Mouse (Mus musculus): ENCODE results near the gene Dst.
"Not testable (repeated sequence)": the region's sequence is repeated elsewhere in the genome, so short reads cannot be mapped to it uniquely, and the experiment has no call there.

Dst gene

GRCm38 (mm10) chr1:34033052-34033451 lies 125.0 kb downstream of the Dst start:
- DNase-seq: no peak

- no peak for DNase-seq
Observed at GRCm38 (mm10) chr1:34033478-34033877, 125.5 kb downstream of the Dst start.

DNA sequence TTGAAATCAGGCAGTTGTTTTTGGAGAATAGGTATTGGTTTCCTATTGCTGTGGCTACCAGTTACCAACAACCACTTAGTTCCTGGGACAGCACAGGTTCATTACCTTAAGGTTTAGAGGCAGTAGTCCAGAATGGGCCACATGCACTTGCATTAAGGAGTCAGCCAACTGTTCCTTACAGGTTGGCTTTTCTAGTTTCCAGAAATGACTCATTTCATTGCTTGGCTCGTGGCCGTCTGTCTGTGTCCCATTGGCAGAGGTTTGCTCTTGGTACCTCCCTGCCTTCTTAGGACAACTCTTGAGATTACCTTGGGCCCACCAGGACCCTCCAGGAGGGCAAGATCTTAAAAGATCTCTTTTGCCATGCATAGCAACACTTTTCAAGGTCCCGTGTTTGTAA lies 125.9 kb downstream of the Dst start:
- no peak for DNase-seq

DNA sequence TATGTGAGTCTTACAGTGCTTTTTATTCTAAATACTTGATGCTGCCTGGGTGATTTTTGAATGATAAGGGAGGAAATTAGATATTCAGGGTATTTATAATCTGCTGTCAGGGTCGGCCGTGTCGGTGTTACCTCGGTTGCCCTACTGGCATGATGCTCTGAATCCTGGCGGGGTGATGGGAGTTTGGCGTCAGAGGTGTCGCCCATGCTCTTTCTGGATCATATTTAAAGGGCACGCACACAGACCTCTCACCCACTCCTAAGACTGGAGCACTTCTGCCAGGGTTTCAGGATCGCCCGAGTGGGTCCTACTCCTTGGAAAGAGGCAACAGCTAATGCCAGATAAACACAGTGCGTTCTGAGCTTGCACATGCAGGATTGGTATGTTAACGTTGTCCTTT lies 128.1 kb downstream of the Dst start:
- DNase-seq: no peak

DNA sequence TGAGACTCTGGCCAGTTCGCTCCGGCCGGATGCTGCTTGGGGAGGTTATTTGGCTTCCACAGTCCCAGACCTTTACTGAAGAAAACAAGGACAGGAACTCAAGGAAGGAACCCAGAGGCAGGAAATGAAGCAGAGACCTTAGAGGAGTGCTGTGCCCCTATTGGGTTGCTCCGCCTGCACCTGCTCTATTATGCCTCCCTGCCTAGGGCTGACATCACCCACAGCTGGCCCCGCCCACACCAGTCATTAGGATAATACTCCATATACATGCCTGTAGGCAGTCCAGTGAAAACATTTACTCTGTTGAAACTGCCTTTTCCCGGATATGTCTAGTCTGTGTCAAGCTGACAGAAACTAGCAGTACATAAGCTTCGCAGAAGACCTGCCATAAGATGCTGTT lies 130.5 kb downstream of the Dst start:
- DNase-seq: no peak

DNA sequence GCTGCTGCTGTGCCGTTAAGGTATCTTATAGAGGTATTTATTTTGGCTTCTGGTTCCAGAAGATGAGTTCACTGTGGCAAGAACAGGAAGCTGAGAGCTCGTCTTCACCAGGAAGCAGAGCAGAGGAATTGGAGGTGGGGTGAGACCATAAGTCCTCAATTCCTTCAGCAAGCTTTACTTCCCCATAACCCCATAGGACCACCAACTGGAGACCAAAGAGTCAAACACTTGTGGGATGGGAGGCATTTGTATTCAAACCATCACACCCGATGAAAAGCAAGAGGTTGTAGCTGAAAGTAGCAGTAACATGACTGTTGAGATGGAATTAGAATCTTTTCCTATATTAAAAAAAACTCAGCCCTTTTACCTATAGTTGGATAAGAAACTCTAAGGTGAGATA lies 132.0 kb downstream of the Dst start:
- DNase-seq: no peak

DNA sequence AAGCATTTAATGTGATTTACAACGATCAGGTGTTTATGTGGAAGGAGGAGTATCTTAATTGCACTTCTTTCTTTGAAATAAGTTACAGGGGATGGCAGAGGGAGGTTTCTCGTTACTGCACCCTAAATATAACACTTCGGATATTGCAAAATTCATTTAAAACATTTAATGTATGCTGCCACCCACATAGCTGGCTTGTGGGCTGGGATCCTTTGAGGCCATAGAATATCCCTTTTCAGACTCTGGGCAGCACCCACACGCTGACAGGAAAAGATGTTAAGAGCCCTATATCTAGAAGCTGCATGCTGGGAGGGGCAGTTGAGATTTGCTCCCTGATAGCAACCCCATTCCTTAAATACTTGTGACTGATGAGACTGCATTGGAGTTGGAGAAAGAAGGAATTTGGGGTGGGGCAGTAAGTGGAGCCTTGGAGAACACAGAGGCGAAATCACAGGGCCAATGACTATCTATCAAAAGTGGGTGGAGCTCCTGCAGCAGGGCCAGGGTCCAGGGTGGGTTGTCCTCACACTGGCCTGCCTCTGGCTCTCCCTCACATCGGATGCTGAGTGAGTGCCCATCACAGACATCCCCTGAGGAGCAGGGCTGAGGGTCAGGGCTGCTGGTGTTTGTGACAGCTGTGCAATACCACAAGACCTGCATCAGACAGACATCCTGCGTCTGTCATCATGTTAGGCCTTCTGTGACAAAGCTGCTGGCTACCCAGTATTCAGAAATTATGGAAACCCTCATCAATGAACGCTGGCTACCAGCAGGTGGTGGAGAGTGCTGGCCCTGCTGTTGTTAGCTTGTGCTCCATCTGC lies 133.1 kb downstream of the Dst start:
- no peak for DNase-seq

GRCm38 (mm10) chr1:34042299-34042698 lies 134.3 kb downstream of the Dst start:
- DNase-seq: no peak

DNA sequence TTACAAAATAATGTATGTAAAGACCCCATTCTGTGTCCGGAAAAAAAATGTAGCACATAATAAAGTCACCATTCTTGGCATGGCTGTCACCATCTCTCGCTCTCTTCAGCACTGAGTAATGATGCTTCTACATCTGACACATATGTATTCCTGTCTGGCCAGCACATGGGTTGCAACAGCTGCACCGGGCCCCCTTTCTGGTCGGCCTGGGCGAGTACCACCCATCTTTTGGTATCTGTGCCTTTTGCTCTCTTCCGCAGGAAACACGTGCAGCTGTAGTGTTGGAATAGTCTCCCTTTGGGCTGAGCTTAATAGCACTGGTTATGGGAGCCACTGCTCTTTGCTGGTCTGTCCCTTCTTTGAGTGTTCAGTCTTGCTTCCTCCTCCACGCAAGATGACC lies 135.3 kb downstream of the Dst start:
- no peak for DNase-seq

- no peak for DNase-seq
Observed at GRCm38 (mm10) chr1:34043836-34044550, 136.0 kb downstream of the Dst start.

- no peak for DNase-seq
Observed at GRCm38 (mm10) chr1:34044675-34045074, 136.7 kb downstream of the Dst start.

- peak; percentile 32 for DNase-seq
Observed at GRCm38 (mm10) chr1:34047285-34047684, 139.3 kb downstream of the Dst start.

DNA sequence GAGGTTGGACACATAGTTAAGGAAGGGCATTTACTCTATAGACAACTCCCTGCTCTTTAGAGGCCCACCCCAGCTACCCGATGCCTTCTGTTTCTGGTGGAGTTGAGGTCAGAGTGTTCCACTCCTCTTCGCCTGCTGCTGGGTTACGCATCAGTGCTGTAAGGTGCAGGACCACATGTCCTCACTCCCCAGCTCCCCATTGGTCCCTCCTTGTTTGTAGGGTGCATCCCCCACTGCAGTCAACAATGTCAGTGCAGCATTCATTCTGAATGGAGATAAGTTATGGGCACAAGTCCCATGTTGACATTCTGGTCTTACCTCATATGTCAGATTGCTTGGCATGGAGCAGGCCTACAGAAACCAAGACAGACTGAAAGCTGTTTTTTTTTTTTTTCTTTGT lies 143.2 kb downstream of the Dst start:
- no peak for DNase-seq

DNA sequence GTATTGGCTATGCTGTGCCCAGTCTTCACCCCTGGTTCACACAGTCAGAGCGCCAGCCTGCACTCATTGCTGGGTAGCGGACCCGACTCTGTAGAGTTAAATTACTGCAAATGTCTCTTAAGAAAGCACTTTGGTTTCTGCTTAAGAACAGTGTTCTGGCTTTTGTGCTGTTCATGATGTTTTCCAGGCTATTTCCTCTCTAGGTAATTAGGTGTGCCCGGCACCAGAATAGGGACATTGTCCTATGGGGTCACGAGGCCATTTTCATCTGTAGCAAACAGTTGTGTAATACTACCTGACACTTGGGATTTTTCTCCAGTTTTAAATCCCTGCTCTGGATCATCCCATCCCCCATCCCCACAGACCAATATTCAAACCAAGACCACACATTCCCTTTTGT lies 144.4 kb downstream of the Dst start:
- no peak for DNase-seq

DNA sequence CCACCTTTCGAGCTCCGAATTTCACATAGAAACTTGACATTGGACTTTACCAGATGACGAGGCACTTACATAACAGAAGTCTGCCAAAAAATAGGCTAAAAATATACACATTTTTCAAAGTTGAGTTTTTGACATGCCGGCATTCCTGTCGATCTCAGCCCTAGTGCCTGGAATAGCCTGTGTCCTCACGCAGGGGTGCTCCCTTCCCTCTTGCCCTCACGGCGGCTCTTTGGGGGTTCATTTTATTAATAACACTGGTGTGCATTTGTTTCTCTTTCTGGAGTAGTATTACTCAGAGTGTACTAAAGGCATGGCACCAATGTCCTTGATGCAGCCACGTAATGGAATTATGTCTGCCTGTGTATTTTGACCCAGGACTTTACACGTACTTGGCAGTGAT lies 146.9 kb downstream of the Dst start:
- no peak for DNase-seq

DNA sequence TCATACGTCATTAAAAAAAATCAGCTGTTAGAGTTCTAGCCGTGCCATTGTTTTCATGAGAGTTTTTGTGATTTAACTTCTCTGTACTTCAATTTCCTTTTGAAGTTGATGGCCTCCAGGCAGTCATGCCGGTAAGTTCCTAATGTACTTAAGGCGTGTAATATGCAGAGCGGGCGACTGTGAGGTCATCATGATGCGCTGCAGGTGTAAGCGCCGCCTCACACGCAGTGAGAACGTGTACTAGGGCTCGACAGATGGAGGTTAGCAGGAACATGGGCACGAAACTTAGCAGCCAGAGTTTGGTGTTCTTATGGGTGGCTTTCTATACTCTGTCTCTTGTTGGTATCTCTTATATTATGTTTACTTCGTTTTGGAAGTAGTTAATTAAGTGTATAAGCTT lies 148.6 kb downstream of the Dst start:
- no peak for DNase-seq

DNA sequence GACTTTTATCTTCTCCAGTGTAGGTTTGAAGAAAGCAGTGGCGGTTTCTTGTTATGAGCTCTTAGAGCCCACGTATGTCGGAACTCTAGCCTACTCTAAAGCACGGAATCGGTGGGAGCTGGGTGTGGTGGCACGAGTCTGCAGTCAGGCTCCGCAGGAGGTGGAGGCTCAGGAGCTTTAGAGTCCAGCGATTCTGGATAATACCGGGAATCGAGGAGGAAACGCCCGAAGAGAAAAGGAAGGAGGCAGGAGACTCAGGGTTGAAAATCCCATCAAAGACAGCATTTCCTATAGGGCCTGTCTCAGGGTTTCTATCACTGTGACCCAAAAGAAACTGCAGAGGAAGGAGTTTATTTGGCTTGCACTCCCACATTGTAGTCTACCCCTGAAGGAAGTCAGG lies 151.2 kb downstream of the Dst start:
- no peak for DNase-seq

GRCm38 (mm10) chr1:34060446-34060845 lies 152.4 kb downstream of the Dst start:
- no peak for DNase-seq

DNA sequence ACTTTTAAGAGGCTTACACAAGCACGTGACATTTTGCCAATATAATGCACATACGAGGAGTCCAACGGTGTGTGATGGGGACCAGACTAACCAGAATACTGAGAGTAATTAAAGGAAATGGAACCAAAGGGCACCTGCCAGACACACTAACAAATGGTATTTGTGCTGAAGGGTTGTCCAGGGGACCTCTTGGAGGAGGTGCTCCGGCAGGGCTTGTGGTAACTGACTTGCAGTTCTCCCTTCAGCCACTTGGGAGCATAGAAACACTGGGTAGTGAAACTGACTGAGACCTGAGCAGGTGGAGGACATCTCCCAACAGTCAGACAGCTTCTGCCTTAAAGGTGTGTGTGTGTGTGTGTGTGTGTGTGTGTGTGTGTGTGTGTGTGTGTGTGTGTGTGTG lies 153.1 kb downstream of the Dst start:
- peak; percentile 74 for DNase-seq

GRCm38 (mm10) chr1:34061860-34062259 lies 153.8 kb downstream of the Dst start:
- no peak for DNase-seq

GRCm38 (mm10) chr1:34063943-34064342 lies 155.9 kb downstream of the Dst start:
- DNase-seq: no peak

- no peak for DNase-seq
Observed at GRCm38 (mm10) chr1:34065551-34066048, 157.6 kb downstream of the Dst start.

GRCm38 (mm10) chr1:34066401-34066800 lies 158.4 kb downstream of the Dst start:
- DNase-seq: not testable (repeated sequence)

DNA sequence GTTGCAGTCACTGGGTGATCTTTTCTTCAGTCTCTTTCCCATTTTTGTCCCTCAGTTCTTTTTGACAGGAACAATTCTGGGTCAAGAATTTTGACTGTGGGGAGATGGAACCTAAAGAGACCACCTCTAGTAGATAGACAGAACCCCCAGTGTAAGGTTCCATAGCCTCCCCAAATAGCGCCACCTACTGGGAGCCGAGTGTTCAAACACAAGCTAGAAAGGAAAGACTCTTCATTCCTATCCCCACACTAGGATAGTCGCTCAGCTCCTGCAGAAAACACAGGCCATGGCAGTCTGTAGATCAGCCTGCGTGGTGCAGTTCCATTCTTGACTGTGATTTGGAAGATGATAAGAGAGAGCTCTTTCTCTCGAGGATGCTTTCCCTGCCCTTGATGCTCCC lies 160.3 kb downstream of the Dst start:
- DNase-seq: no peak

Data from cerebellum, adult 11 months (tissue).